Mouse (Mus musculus): ENCODE results near the gene Plcl2.
"Not testable (repeated sequence)": the region's sequence is repeated elsewhere in the genome, so short reads cannot be mapped to it uniquely, and the experiment has no call there.

Plcl2 gene

DNA sequence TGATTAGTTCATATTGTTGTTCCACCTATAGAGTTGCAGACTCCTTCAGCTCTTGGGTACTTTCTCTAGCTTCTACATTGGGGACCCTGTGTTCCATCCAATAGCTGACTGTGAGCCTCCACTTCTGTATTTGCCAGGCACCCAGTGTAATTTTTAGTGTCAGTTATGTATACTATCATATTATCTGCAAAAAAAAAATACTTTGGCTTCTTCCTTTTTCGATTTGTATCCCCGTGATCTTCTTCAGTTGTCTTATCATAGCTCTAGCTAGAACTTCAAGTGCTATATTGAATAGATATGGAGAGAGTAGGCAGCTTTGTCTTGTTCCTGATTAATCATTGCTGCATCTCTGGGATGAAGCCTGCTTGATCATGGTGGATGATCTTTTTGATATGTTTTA, 25.7 kb downstream of the Plcl2 start:
- DNase-seq (ENCODE audit: low spot score in 2 of 2), result not testable (repeated sequence)

DNA sequence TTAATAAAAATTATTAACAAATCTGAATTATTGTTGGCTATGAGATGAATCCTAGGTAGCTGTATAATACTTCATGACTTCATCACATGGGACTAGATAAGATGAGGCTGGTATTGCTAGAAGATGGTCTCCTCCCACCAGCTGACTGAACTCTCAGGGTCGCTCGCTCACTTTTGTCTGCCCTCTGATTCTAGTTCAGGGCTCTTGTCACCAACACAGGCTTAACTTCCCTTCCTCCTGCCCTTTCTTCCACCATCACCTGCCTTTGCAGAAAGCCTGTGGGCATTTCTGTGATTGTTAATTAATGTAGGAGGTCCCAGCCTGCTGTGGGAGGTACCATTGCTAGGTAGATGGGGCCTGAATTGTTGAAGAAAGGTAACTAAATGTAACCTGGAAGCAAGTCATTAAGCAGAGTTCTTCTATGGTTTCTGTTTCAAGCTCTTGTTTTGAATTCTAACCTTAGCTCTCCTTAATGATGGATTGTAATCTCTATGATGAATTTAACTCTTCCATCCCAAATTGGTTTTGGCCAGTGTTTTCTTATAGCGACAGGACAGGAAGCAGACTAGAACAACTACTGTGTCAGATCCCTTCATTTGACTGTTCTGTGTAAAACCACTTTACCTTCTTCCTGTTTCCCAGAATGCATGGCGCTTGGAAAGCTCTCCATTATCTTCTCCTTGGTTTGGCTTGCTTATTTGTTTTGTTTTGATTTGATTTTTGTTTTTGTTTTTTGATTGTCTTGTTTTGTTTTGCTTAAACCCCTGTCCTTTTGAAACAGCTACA, 27.4 kb downstream of the Plcl2 start:
- no peak for DNase-seq (ENCODE audit: low spot score in 2 of 2)

DNA sequence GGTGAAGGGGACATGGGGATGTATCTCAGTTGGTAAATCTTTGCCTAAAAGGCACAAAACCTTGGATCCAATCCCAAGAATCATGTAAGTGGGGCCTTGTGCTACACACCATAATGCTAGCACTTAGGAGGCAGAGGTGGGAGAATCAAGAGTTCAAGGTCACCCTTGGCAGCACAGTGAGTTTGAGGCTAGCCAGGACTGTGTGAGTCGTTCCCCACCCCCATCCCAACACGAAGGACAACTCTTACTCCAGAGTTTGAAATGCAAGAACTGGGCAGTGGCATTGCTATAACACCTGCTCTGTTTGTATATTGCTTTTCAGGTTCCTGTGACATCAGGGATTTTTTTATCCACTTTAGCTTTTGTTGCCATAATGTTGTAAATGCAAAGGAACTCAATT, 28.6 kb downstream of the Plcl2 start:
- no peak for DNase-seq (ENCODE audit: low spot score in 2 of 2)

DNA sequence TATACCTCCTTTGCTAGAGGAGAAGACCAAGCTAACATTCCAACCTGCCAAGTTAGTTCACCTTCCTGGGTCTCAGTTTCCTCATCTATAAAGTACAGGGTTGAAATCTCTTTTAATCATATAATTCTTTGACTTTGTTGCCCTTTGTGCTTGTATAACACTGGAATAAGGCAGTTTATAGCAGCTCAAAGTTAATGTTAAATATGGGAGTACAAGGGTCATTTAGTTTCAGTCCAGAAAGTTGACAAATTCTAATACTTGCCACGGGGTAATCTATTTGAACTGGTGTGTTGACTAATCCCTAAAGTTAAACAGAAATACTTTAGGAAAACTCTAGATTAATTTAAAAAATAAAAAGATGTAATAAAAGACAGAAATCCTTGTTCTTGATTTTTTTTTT, 35.7 kb downstream of the Plcl2 start:
- no peak for DNase-seq (ENCODE audit: low spot score in 2 of 2)

DNA sequence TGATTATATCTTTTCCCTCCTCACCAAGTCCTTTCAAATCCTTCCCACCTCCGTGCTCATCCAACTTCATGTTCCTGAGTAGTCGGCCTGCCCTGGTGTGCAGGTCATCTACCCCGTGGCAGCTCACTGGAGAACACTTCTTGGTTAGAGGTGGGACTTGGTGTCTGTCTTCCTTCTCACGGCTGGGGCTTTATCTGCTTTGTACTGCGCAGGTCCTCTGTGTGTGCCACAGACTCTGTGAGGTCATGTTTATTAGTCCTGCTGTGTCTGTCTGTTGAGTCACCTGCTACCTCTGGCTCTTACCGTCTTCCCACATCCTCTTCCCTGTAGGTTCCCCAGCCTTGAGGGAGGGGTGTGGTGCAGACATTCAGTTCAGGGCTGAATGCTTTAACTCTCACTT, 36.1 kb downstream of the Plcl2 start:
- DNase-seq (ENCODE audit: low spot score in 2 of 2), result no peak

DNA sequence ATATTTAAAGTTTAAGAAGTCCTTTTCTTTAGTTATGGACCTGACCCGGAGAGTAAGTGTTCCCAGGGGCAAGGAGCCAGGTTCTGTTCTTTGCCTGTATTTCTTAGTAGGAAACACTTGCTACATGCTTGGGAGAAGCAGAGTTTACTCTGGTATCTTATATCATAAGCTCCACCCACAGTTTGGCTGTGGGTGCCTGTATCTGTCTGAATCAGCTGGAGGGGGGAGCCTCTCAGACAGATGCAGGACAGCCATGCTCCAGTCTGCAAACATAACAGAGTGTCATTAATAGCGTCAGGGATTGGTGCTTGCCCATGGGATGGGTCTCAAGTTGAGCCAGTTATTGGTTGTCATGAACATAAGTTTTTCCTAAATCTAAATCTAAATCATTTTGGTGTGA, 42.9 kb downstream of the Plcl2 start:
- DNase-seq (ENCODE audit: low spot score in 2 of 2), result no peak

DNA sequence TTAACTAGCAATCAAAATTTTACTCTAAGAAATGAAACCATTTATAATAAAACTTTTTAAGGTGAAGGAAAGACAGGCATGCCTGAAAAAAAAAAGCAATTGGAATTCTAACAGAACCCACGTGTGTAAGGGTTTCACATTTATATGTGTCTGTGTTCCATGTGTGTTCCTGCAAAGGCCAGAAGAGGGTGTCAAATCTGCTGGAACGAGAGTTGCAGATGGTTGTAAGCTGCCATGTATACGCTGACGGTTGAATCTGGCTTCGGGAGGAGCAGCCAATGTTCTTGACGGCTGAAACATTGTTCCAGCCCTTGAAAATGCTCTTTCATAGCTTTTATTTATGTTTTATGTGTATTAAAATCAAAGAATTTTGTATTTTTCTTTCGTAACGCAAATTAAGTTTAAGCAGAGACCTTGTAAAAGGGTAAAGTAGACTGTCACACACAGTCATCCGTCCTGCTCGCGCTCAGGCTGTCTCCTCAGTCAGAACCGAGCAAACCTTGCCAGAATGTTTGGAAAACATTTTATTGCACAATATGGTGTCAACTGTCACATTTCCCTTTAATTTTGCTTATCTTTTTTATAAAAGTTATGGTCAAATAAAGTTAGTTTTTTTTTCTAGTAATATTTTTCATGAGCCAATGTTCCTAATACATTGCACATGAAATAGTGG, 48.5 kb downstream of the Plcl2 start:
- DNase-seq (ENCODE audit: low spot score in 2 of 2), result no peak

DNA sequence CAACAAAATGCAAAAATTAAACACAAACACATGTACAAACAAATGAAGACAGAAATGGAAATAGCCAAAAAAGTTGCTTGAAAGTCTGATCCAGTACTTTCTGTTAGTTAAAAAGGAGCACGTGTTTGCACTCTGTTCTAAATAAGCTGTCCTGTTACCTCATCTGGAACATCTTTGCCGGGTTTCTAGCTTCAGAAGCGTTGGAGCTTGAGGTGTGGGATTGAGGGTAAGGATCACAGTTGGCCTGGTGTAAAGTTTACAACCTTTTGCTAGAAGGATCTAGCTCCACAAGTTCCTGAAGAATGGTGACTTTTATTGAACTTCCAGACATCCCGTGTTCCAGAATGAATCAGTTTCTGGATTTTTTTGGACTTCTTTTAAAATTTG, 49.0 kb downstream of the Plcl2 start:
- DNase-seq (ENCODE audit: low spot score in 2 of 2), result no peak

DNA sequence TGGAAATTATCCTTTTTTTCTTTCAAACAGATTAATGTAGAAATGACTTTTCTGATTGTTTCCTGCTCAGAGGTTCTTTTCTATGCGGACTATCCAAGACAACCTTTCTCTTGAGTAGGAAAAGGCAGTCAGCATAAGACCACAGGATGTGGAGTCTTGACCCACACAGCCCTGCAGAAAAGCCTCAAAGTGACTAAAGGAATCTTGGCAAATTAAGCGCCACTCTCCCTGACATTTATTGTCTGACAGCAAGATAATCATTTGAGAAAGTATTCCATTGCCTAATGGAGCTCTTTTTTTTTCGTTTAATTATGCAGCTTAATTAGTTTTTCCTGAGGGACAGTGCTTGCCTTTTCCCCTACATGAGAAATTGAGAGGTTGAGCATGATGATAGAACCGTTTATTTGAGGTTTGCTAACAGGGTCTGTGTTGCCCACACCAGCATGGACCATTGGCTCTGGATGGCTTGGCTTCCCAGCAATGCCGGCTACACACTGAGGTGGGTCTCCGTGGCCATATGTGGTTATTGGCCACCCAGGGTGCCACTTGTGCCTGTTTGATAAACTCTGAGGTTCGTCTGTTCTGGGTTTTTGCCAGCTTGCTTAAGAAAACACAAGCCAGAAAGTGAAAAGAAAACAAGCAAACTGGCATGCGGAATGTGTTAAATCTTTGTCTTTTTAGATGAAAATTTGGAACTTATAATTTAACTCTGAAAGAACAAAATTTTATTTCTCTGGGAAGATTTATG, 56.3 kb downstream of the Plcl2 start:
- DNase-seq (ENCODE audit: low spot score in 2 of 2), result no peak

DNA sequence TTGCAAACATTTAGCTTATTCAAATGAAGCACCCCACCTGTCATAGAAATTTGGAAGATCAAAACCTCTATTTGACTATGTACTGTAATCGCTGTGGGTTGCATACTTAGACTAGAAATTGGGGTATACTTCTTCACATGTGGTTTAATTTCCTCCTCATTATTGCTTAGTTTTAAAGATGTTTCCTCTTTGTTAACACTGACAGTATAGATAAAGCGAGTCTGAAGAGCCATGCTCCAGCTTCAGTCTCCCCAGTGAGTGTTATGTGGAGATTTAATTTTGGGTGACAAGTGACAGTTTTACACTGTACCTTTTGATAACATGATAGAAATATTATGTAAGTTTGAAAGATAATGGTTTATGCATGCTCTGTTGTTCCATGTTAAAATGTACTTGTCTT, 59.6 kb downstream of the Plcl2 start:
- DNase-seq (ENCODE audit: low spot score in 2 of 2), result no peak

DNA sequence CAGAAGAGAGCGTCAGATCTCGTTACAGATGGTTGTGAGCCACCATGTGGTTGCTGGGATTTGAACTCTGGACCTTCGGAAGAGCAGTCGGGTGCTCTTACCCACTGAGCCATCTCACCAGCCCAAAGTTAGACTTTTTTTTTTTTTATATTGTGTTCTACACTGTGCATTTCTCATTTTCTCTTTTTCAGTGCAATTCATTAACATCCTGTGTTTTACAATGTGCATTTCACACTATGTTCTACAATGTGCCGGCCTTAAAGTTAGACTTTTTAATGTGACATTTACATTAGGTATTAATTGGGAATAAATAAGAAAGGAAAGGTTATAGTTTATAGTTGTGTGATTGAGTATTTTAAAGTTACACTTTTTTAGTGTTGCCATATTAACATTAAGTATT, 61.0 kb downstream of the Plcl2 start:
- DNase-seq (ENCODE audit: low spot score in 2 of 2), result not testable (repeated sequence)

DNA sequence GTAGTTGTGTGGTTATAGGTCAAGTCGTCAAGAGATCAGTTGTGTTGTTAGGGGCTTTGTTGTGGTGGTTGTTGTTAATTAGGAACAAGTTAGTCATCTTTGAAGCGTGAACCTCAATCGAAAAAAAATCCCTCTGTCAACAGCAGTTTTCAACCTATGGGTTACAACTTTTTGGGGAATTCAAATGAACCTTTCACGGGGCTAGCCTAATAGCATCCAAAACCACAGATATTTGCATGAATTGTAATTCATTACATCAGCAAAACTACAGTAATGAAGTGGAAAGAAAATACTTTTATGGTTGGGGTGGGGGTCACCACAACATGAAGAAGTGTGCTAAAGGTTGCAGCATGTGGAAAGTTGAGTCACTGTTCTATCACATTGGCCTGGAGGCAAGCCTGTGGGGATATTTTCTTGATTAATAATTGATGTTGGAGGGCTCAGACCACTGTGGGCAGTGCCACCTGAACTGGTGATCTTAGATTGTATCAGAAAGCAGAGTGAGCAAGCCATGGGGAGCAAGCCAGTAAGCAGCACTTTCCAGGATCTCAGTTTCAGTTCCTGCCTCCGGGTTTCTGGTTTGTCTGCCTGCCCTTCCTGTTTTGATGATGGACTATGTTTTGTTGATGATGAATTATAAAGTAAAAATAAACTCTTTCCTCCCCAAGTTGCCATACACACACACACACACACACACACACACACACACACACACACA, 61.6 kb downstream of the Plcl2 start:
- no peak for DNase-seq (ENCODE audit: low spot score in 2 of 2)

DNA sequence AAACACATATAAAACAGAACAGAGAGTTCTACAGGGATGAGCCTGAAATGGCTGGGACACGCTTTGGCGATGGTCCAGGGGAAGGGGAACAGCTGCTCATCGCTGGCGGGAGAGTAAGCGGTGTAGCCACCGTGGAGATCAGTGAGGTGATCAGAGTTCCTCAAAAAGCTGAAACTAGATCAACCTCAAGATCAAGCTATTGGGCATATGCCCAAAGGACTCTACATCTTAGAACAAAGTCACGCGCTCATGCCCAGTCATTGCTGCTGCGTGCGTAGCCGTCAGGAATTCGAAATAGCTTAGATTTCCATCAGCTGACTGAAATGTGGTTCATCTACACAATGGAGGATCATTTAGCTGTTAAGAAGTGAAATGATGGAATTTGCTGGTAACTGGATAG, 65.0 kb downstream of the Plcl2 start:
- DNase-seq (ENCODE audit: low spot score in 2 of 2), result no peak

DNA sequence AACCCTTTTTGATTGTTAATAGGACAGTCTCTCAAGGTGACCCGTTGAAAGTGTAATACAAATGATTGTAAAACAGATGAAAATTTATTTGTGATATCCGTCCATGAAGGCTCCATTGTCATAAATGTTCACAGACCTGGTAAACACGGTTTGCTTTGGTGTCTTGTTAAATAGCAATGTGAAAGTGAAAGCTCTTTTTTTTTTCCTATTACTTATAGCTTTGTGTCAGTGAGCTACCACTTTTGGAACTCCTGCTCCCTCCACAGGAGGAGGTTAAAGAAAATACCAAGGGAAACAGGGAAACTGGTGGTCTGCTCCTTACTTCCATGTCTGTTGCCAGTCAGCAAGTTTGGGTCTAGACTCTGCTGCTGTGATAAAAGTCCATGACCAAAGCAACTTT, 71.2 kb downstream of the Plcl2 start:
- no peak for DNase-seq (ENCODE audit: low spot score in 2 of 2)

DNA sequence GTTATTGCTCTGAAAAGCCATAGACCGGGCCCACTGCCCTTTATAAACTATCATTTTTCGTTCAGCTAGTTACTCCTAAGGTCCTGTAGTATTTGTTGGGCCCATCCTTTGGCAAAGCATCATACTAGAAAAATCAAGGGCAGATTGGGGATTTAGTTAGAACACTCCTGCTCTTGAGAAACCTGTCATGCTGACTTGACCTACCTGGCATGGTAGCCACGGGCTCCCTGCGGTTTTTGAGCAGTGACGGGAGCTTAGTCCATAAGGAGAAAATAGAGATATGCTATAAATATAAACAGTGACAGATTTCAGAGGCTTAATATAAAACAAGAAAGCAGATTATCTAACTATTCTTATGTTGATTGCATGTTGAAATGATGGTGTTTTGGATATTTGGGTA, 77.6 kb downstream of the Plcl2 start:
- DNase-seq (ENCODE audit: low spot score in 2 of 2), result no peak

DNA sequence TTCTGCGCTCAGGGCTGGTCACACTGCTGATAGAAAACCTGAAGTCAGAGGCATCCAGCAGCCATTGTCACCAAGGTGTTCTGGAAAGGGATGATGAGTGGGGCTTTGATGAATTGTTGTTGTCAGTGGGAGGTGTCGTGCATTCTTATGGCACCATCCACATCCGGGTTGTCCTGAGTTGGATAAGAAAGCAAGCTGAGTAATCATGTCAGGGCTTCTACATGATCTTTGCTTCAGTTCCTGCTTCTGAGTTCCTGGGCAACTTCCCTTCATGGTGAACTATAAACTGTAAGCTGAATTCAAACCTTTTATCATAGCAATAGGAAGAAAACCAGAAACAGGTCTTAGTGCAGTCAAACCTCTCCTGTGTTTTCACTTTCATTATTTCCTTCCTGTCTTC, 78.7 kb downstream of the Plcl2 start:
- no peak for DNase-seq (ENCODE audit: low spot score in 2 of 2)

DNA sequence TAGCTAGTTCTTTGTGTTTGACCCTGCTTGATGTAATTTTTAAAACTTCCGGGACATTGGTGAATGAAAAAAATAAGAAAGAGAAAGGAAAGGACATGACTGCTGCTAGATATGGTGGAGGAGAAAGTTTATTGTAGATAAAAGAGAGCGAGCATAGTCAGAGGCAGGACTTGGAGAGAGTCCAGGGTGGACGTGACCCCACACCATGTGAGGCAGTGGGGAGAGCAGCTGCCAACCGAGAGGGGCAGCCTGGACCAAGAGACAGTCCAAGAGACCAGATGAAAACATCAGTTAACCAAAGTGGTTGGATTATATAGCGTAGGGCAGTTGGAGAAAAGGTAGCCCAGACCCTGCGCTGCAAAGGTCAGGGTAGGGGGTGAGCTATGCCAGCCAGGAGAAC, 91.0 kb downstream of the Plcl2 start:
- DNase-seq (ENCODE audit: low spot score in 2 of 2), result no peak

DNA sequence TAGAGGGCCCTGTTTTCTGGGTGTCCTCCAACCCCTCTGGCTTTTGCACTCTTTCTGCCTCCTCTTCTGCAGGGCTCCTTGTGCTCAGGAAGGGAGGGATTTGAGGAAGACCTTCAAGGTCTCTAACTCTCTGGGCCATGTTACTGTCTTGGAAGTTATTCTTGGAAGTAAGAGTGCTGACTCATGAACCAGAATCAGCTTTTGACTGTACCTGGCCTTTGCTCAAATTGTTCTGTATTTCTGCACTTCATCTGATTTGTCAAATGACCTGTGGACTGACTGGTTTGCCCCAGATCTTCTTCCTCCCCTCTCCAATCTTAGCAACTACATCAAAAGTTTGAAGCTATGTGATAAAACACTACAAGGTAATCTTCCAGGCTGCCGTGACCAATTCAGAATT, 91.5 kb downstream of the Plcl2 start:
- no peak for DNase-seq (ENCODE audit: low spot score in 2 of 2)

DNA sequence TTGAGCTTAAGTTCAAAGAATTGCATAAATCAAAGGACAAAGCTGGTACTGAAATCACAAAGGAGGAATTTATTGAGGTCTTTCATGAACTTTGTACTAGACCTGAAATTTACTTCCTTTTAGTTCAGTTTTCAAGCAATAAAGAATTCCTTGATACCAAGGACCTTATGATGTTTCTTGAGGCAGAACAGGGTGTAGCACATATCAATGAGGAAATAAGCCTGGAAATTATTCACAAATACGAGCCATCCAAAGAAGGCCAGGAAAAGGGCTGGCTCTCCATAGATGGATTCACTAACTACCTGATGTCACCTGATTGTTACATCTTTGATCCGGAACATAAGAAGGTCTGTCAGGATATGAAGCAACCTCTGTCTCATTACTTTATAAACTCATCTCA, 97.7 kb downstream of the Plcl2 start:
- no peak for DNase-seq (ENCODE audit: low spot score in 2 of 2)

DNA sequence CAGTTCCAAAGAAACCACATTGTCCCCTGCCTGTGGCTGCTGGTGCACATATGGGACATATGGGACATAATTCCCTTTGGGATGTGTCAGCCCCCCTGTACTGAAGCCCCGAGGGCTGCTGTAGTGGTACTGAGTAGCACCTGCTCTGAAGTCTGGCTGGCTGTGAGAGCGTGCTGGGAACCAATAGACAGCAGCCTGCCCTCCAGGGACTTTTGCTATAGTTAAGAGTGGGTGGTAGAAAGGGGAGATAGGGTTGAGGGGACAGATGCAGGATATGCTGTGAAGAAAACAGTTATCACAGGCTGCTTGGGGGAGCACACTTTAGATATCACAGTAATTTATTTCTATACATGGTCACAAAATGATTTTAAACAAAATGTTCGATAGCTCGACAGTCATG, 100.7 kb downstream of the Plcl2 start:
- DNase-seq (ENCODE audit: low spot score in 2 of 2), result no peak

DNA sequence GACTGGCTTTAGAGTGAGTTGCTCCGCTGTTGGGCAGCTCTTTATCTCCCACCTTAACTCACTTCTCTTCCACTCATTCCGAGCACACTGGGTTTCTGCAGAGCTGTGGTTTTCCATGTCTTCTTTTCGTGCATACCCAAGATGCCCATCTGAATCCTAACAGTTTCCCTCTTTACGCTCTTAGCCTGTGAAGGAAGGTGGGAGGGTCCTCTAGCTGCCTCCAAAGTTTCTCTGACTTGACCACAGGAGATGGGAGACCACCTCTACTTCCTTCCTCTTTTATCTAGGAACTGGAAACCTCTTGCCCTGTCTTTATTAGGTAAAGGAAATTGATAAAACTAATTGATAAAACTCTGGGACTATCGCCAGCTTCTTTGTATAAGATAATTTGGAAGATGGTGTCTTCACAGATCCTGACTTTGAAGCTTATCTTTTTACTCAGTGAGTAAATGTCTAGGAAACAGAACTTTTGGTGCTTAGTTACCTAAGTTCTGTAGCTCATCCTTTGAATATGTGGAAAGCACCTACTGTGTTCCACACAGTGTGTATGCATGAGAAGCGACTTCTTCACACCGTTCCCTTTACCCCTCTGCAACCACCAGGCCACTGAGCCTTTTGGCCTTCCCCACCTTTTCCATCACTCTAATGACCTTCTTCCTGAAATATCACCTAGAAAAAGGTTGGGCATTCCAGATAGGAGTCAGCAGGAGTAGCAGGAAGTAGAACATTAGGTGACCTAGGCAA, 111.8 kb downstream of the Plcl2 start:
- no peak for DNase-seq (ENCODE audit: low spot score in 2 of 2)

DNA sequence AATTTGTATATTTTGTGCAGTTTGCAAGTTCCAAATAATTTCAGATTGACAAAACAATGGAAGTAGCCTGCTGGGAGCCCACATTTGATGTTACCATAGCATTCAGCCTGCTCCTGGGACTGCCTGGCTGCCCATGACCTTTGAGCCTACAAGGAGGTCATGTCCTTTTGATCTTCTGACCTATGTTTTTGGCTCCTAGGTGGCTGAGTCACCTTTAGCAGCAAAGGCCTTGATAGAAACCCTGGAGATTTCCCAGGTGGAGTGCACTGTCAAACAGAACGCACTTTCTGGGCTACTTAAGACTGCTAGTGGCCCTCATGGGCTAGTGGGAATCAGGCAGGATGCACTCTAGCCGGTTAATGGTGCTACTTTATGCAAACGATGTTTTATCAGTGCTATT, 112.8 kb downstream of the Plcl2 start:
- no peak for DNase-seq (ENCODE audit: low spot score in 2 of 2)

All from right cerebral cortex, postnatal 36 days (tissue).